Mouse (Mus musculus) embryonic fibroblast, embryonic 13.5 days (primary cell): ENCODE data around the gene Bbx.

Source experiments
- CTCF ChIP-seq: IDR thresholded peaks from 2 replicates; pipeline ENCODE4 v1.5.1; 2011; ENCODE audit warnings: mild to moderate bottlenecking, control low read depth, low read length, moderate library complexity, borderline replicate concordance; ENCODE audit not compliant: insufficient read depth
- POLR2A ChIP-seq: IDR thresholded peaks from 2 replicates; pipeline ENCODE4 v1.6.1; 2011; ENCODE audit warnings: low read depth, mild to moderate bottlenecking, control low read depth, low read length, moderate library complexity

GRCm38 (mm10) chr16:50204944-50205343, 227.2 kb downstream of the Bbx start:
- TF ChIP-seq POLR2A: no peak
- no peak for TF ChIP-seq CTCF
